9 mouse cellular contexts compared by ENCODE assay signal in genomic region chr7:66200791-66201450, GRCm38 (mm10).
A peak's percentile ranks its signal among the peaks of the same experiment; 100 is the strongest.
DNase-seq lines count a peak whose midpoint lies in the region; ATAC-seq lines count a peak whose summit lies in the region.
"Had no signal": no experiment of that assay in that cellular context is flagged by ENCODE, and none has a peak within 500 bp of the region (broad histone marks: within the 10 kb centered on the region; RNA-seq: fewer than 3 reads in every experiment).

No protein-coding gene starts in this region.

- peak; percentile 59 for ATAC-seq in kidney, embryonic 14.5 days (ENCODE audit: low FRiP score, low TSS enrichment)
- peak; percentile 77 for ATAC-seq in hindbrain, embryonic 15.5 days (ENCODE audit: low FRiP score, low read depth)

- no peak overlapping the region for H3K4me2 ChIP-seq in kidney, embryonic 14.5 days (replicated peaks; ENCODE audit: low read depth, low read length)
- H3K4me2 ChIP-seq in hindbrain, embryonic 15.5 days = no peak overlapping the region

- H3K4me1 ChIP-seq in kidney, embryonic 14.5 days (ENCODE audit: control insufficient read depth, insufficient read depth, low read length) = peaks cover 5% of the 10 kb centered on the region; the same call in 1 of the 2 replicates
- peaks cover 12% of the 10 kb centered on the region for H3K4me1 ChIP-seq in hindbrain, embryonic 15.5 days (replicated peaks)

- H3K36me3 ChIP-seq in kidney, embryonic 14.5 days (ENCODE audit: control insufficient read depth, insufficient read depth, low read length) = no peaks in the 10 kb centered on the region
- no peaks in the 10 kb centered on the region for H3K36me3 ChIP-seq in hindbrain, embryonic 15.5 days

- 19% methylated on average over 8 of the region's 8 CpGs for WGBS in kidney, embryonic 14.5 days
- 43% methylated on average over 8 of the region's 8 CpGs for WGBS in hindbrain, embryonic 15.5 days

- H3K9me3 ChIP-seq in kidney, embryonic 14.5 days (ENCODE audit: control insufficient read depth, low read length) = 0 out of 2 replicates have a peak, but pooled peaks cover 3% of the 10 kb centered on the region
- H3K9me3 ChIP-seq in hindbrain, embryonic 15.5 days = no peaks in the 10 kb centered on the region

- DNase-seq in kidney, postnatal 36 days = no peak
- peak; percentile 33 for DNase-seq in brain, adult 2 months (ENCODE audit: low read depth, low spot score)
- DNase-seq in mesoderm, embryonic 11.5 days (ENCODE audit: low read depth, low spot score) = peak; percentile 22
- no peak for DNase-seq in urinary bladder, postnatal 10 days (ENCODE audit: low spot score)
- DNase-seq in right cerebral cortex, postnatal 36 days (ENCODE audit: low spot score in 2 of 2) = no peak
- no peak for DNase-seq in cerebellum, adult 9-10 months
- DNase-seq: gastrocnemius, postnatal 25 days had no signal

- no peak overlapping the region for H3K27ac ChIP-seq in kidney, embryonic 14.5 days (ENCODE audit: low read depth, low read length)
- peak overlapping the region; percentile 27; the same call in 1 of the 2 replicates for H3K27ac ChIP-seq in hindbrain, embryonic 15.5 days (replicated peaks)

- no peak overlapping the region for H3K9ac ChIP-seq in kidney, embryonic 14.5 days (ENCODE audit: low read depth, low read length)
- no peak overlapping the region for H3K9ac ChIP-seq in hindbrain, embryonic 15.5 days

- H3K27me3 ChIP-seq in kidney, embryonic 14.5 days (ENCODE audit: control insufficient read depth, insufficient read depth, low read length) = no peaks in the 10 kb centered on the region
- H3K27me3 ChIP-seq in hindbrain, embryonic 15.5 days = no peaks in the 10 kb centered on the region

- no peak overlapping the region for H3K4me3 ChIP-seq in kidney, embryonic 14.5 days (ENCODE audit: low read length)
- H3K4me3 ChIP-seq in hindbrain, embryonic 15.5 days = no peak overlapping the region

Comparison
In these comparisons a context has a peak if more than half of its experiments do, and no peak if none do; other contexts are left out.
1. DNase-seq: peak in brain, adult 2 months (single experiment) and mesoderm, embryonic 11.5 days (single experiment); none in kidney, postnatal 36 days (0 of 2), urinary bladder, postnatal 10 days (single experiment), right cerebral cortex, postnatal 36 days (0 of 2) and cerebellum, adult 9-10 months (single experiment).